In the genomic region with DNA sequence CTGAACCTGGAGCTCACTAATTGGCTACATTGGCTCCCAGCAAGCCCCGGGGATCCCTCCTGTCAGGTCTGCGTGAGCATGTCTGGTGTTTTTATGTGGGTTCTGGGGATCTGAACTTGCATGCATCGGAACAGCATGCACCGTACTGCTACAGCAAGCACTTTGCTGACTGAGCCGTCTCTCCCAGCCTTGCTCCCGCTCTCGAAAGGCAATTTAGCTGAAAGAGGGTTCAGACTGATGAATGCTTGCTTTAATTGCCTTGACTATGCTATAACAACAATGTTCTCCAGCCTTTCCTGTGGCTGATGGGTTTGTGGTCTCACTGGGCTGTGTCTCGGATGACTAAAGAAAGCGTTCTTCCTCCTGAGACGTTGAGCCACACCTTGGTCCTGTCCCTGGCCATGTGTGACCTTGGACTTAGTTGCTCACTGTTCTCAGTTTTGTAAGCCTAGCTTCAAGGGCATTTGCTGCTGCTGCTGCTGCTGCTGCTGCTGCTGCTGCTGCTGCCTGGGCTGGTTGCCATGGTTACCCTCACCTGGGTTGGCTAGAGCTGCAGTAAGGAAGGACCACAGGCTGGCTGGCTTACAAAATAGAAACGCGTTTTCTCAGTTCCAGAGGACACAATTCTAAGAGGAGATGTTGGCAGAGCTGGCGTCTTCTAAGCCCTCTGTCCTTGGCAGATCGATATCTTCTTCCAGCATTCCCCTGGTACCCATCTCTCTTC, we compare ENCODE assay signal across 13 mouse cellular contexts. TPM values are rescaled to one million over a fixed set of nuclear protein-coding genes. Genes with fewer than 3 reads are reported as not detected.
DNase-seq lines count a peak whose midpoint lies in the region; ATAC-seq lines count a peak whose summit lies in the region.
"Had no signal": no experiment of that assay in that cellular context is flagged by ENCODE, and none has a peak within 500 bp of the region (broad histone marks: within the 10 kb centered on the region; RNA-seq: fewer than 3 reads in every experiment).

No protein-coding gene starts in this region.

- H3K9me3 ChIP-seq in heart, embryonic 13.5 days, result no peaks in the 10 kb centered on the region
- H3K9me3 ChIP-seq in hindbrain, embryonic 10.5 days, result no peaks in the 10 kb centered on the region
- no peaks in the 10 kb centered on the region for H3K9me3 ChIP-seq in midbrain, embryonic 15.5 days
- H3K9me3 ChIP-seq: embryonic facial prominence, embryonic 13.5 days had no signal

- no peak for DNase-seq in heart, adult 8-10 months (ENCODE audit: low spot score)
- DNase-seq in brain, adult 2 months (ENCODE audit: low read depth, low spot score), result peak; percentile 80
- no peak for DNase-seq in hindbrain, embryonic 10.5 days (ENCODE audit: low spot score)
- DNase-seq in right cerebral cortex, adult 2 months (ENCODE audit: low spot score in 2 of 2), result no peak
- no peak for DNase-seq in frontal cortex, postnatal 25 days (ENCODE audit: low spot score in 2 of 2)
- no peak for DNase-seq in cerebellum, adult 9-10 months
- DNase-seq: gastrocnemius, postnatal 25 days; retina, postnatal 1 day had no signal

- peaks cover 6% of the 10 kb centered on the region; the same call in 1 of the 2 replicates for H3K4me1 ChIP-seq in heart, embryonic 13.5 days
- peaks cover 26% of the 10 kb centered on the region for H3K4me1 ChIP-seq in hindbrain, embryonic 10.5 days (replicated peaks)
- H3K4me1 ChIP-seq in midbrain, embryonic 15.5 days, result peaks cover 32% of the 10 kb centered on the region

- H3K36me3 ChIP-seq in heart, embryonic 13.5 days, result no peaks in the 10 kb centered on the region
- H3K36me3 ChIP-seq in hindbrain, embryonic 10.5 days, result no peaks in the 10 kb centered on the region
- no peaks in the 10 kb centered on the region for H3K36me3 ChIP-seq in midbrain, embryonic 15.5 days (replicated peaks)
- H3K36me3 ChIP-seq: embryonic facial prominence, embryonic 13.5 days had no signal

- no peak overlapping the region for H3K4me2 ChIP-seq in heart, embryonic 13.5 days
- H3K4me2 ChIP-seq in midbrain, embryonic 15.5 days, result no peak overlapping the region
- H3K4me2 ChIP-seq: embryonic facial prominence, embryonic 13.5 days had no signal

- ATAC-seq in heart, embryonic 13.5 days (ENCODE audit: extremely low read depth, insufficient number of reproducible peaks, low FRiP score, low TSS enrichment), result no peak
- peak; percentile 85 for ATAC-seq in midbrain, embryonic 15.5 days (replicated peaks)

- H3K4me3 ChIP-seq in heart, embryonic 13.5 days, result no peak overlapping the region
- no peak overlapping the region for H3K4me3 ChIP-seq in hindbrain, embryonic 10.5 days
- H3K4me3 ChIP-seq in midbrain, embryonic 15.5 days, result no peak overlapping the region
- H3K4me3 ChIP-seq: embryonic facial prominence, embryonic 13.5 days had no signal

- H3K27ac ChIP-seq in heart, embryonic 13.5 days (replicated peaks), result no peak overlapping the region
- H3K27ac ChIP-seq in hindbrain, embryonic 10.5 days, result peak overlapping the region; percentile 64
- peak overlapping the region; percentile 86 for H3K27ac ChIP-seq in midbrain, embryonic 15.5 days
- H3K27ac ChIP-seq: embryonic facial prominence, embryonic 13.5 days had no signal

- H3K27me3 ChIP-seq in heart, embryonic 13.5 days (replicated peaks), result no peaks in the 10 kb centered on the region
- no peaks in the 10 kb centered on the region for H3K27me3 ChIP-seq in hindbrain, embryonic 10.5 days (ENCODE audit: insufficient read depth, poor library complexity, severe bottlenecking)
- H3K27me3 ChIP-seq in midbrain, embryonic 15.5 days (replicated peaks), result no peaks in the 10 kb centered on the region
- H3K27me3 ChIP-seq: embryonic facial prominence, embryonic 13.5 days had no signal

- WGBS in heart, embryonic 13.5 days, result 71% methylated on average over 14 of the region's 14 CpGs
- 78% methylated on average over 14 of the region's 14 CpGs for WGBS in hindbrain, embryonic 10.5 days
- 43% methylated on average over 14 of the region's 14 CpGs for WGBS in midbrain, embryonic 15.5 days

- peak overlapping the region; percentile 24; the same call in 1 of the 2 replicates for H3K9ac ChIP-seq in heart, embryonic 13.5 days
- H3K9ac ChIP-seq in midbrain, embryonic 15.5 days, result no peak overlapping the region
- H3K9ac ChIP-seq: embryonic facial prominence, embryonic 13.5 days had no signal

RNA-seq across cellular contexts. Expression of a gene that starts 34.4 kb away (rescaled TPM):
- 2.1 and 2.4 TPM in 2 replicates for polyA plus RNA-seq in heart, embryonic 13.5 days (2015; fragmentation: Nextera tagmentation; extraction: Ambion mirVana)
- 1 to 10 TPM in 3 of 4 experiments, under 1 TPM in 1; 0.69 to 2.3 (median 1.5) TPM for total RNA-seq in heart, adult 8-10 months (2022)
- polyA plus RNA-seq in hindbrain, embryonic 10.5 days (2016; fragmentation: Nextera tagmentation; extraction: Ambion mirVana), result 0.33 and 0.47 TPM in 2 replicates
- polyA plus RNA-seq in midbrain, embryonic 15.5 days (2015; fragmentation: Nextera tagmentation; extraction: Ambion mirVana), result 0.51 and 0.63 TPM in 2 replicates
- total RNA-seq: megakaryocyte-erythroid progenitor cell, adult 5-6 weeks had no signal
- polyA plus RNA-seq: liver, embryonic 16.5 days had no signal
